In genomic region chr1:91420601-91421065, GRCm38 (mm10) we compare ENCODE assay signal across 12 mouse cellular contexts. TPM values are rescaled to one million over a fixed set of nuclear protein-coding genes. Genes with fewer than 3 reads are reported as not detected.
"Had no signal": no experiment of that assay in that cellular context is flagged by ENCODE, and none has a peak within 500 bp of the region (broad histone marks: within the 10 kb centered on the region; RNA-seq: fewer than 3 reads in every experiment).

No protein-coding gene starts in this region.

- H3K27ac ChIP-seq: limb, embryonic 10.5 days; macrophage; midbrain, embryonic 12.5 days; stomach, embryonic 15.5 days had no signal

- H3K4me1 ChIP-seq: limb, embryonic 10.5 days; stomach, embryonic 15.5 days had no signal

- H3K9me3 ChIP-seq: limb, embryonic 10.5 days; megakaryocyte, embryonic 14.5 days; midbrain, embryonic 12.5 days; stomach, embryonic 15.5 days had no signal

- H3K4me2 ChIP-seq: lung, embryonic 14.5 days; midbrain, embryonic 12.5 days; stomach, embryonic 15.5 days had no signal

- H3K36me3 ChIP-seq: limb, embryonic 10.5 days; midbrain, embryonic 12.5 days had no signal

- H3K4me3 ChIP-seq: limb, embryonic 10.5 days; megakaryocyte, embryonic 14.5 days; midbrain, embryonic 12.5 days; stomach, embryonic 15.5 days had no signal

- H3K27me3 ChIP-seq: midbrain, embryonic 12.5 days; stomach, embryonic 15.5 days had no signal

- H3K9ac ChIP-seq: lung, embryonic 14.5 days; midbrain, embryonic 12.5 days; stomach, embryonic 15.5 days had no signal

- DNase-seq: kidney, postnatal 14 days; lung, embryonic 14.5 days; lung, postnatal 10 days; right cerebral cortex, postnatal 14 days; thymus, adult 2 months; thymus, postnatal 25 days had no signal

RNA-seq across cellular contexts. Expression of gene Erfe, which starts 54.4 kb away (rescaled TPM):
- total RNA-seq: layer of hippocampus, adult 8-10 months had no signal
- polyA plus RNA-seq: macrophage had no signal
